Mouse (Mus musculus) cerebellum, adult 2 months (tissue): Measurements from ENCODE around the gene Rnf31. TPM values are rescaled to one million over a fixed set of nuclear protein-coding genes. Genes with fewer than 3 reads are reported as not detected.
A peak's percentile ranks its signal among the peaks of the same experiment; 100 is the strongest.

Experiments used
- DNase-seq, 2 experiments: peaks; one replicate each; pipeline ENCODE4 v3.0.0; 2021
- H3K27ac ChIP-seq: fragments of 200-500 bp; 2 replicates; pipeline ENCODE4 v1.5.1; 2012; ENCODE audit warnings: low read length, control low read depth, inconsistent platforms; ENCODE audit not compliant: insufficient read depth
- H3K27me3 ChIP-seq: fragments of 200-500 bp; 2 replicates; pipeline ENCODE4 v1.6.1; 2012; ENCODE audit warnings: inconsistent platforms, mild to moderate bottlenecking, low read length, moderate library complexity; ENCODE audit not compliant: control insufficient read depth, insufficient read depth
- H3K4me1 ChIP-seq: fragments of 200-500 bp; 2 replicates; pipeline ENCODE4 v1.6.1; 2011; ENCODE audit warnings: low read length; ENCODE audit not compliant: control insufficient read depth, insufficient read depth
- H3K4me3 ChIP-seq: fragments of 200-500 bp; replicated peaks from 2 replicates; pipeline ENCODE3; 2011; ENCODE audit warnings: mild to moderate bottlenecking, low read depth, low read length, control low read depth; ENCODE audit not compliant: insufficient read depth
- CTCF ChIP-seq: fragments of 200-500 bp; IDR thresholded peaks from 2 replicates; pipeline ENCODE4 v1.5.1; 2011; ENCODE audit warnings: low read depth, mild to moderate bottlenecking, control low read depth, low read length, moderate library complexity, borderline replicate concordance; ENCODE audit not compliant: insufficient read depth
- POLR2A ChIP-seq: fragments of 200-500 bp; IDR thresholded peaks from 2 replicates; pipeline ENCODE4 v1.6.1; 2011; ENCODE audit warnings: low read length, control low read depth, borderline replicate concordance; ENCODE audit not compliant: insufficient read depth
- WGBS: fragments of 180-500 bp; shearing (Covaris S2); methylation state at CpG from one replicate; pipeline ENCODE4 v1.1.7; 2018; 5-methylcytosine and 5-hydroxymethylcytosine counted together
- polyA plus RNA-seq: library from polyadenylated mRNA; depleted of rRNA; stranded (reverse); fragments of >200 nt; gene quantifications from 2 replicates; pipeline ENCODE4 v1.2.3, GENCODE M21; 2012

Rnf31 gene
- polyA plus RNA-seq, 1 experiment: 31.1 TPM

GRCm38 (mm10) chr14:55565748-55566147 is 25.8 kb upstream of the Rnf31 start:
- no peak overlapping the region for H3K27ac ChIP-seq
- no peak for DNase-seq
- no peak overlapping the region for H3K4me3 ChIP-seq
- H3K27me3 ChIP-seq: no peaks in the 10 kb centered on the region
- TF ChIP-seq CTCF: no peak
- no peak for TF ChIP-seq POLR2A
- peaks cover 5% of the 10 kb centered on the region; the same call in 1 of the 2 replicates for H3K4me1 ChIP-seq
- WGBS: 76% methylated on average over 3 of the region's 3 CpGs

GRCm38 (mm10) chr14:55567496-55567895 is 24.0 kb upstream of the Rnf31 start:
- 94% methylated on average over 3 of the region's 3 CpGs for WGBS
- Histone ChIP-seq H3K4me3 (no peak overlapping the region), H3K27ac (no peak overlapping the region), H3K4me1 (no peaks in the 10 kb centered on the region), H3K27me3 (no peaks in the 10 kb centered on the region)
- no peak for DNase-seq
- TF ChIP-seq CTCF (no peak), POLR2A (no peak)

- H3K27me3 ChIP-seq: no peaks in the 10 kb centered on the region
- no peaks in the 10 kb centered on the region for H3K4me1 ChIP-seq
- no peak overlapping the region for H3K4me3 ChIP-seq
- H3K27ac ChIP-seq: no peak overlapping the region
- WGBS: 90% methylated on average over 2 of the region's 2 CpGs
- no peak for DNase-seq
- TF ChIP-seq CTCF (no peak), POLR2A (no peak)
Observed at GRCm38 (mm10) chr14:55570588-55570987, 20.9 kb upstream of the Rnf31 start.

DNA sequence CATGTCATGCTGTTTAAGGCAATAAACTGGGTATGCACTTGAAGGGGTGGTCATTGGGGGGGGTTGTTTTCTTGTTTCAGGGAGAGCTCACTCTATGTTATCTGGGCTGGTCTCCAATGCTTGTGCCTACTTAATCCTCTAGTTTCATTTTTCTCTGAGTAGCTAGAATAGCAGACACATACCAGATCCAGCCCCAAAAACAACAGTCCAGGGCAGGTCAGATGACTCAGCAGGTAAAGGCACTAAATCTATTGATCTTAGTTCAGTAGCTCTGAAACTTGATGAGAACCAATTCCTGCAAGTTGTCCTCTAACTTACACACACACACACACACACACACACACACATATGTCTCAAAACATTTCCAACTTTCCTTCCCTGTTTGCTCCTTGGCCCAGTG is 19.7 kb upstream of the Rnf31 start:
- DNase-seq: no peak
- Histone ChIP-seq H3K4me1 (no peaks in the 10 kb centered on the region), H3K4me3 (no peak overlapping the region), H3K27me3 (no peaks in the 10 kb centered on the region), H3K27ac (no peak overlapping the region)
- TF ChIP-seq POLR2A (no peak), CTCF (no peak)

DNA sequence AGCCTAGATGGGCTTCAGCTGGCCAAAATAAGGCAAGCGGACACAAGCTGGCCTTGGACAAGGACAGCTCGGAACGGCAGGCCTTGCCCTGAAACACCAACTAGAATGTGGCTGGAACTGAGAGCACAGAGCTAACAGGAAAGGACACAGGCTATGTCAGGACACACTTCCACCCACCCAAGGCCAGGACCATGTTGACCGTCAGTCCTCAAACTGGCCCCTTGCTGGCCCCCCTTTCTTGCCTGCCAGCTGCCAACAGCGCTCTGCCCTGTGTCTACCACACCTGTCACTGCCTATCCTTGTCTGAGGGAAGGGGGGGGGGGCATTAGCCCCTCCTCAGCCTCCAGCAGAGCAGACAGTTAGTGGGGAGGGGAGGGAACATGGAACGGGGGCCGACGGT is 16.2 kb upstream of the Rnf31 start, which contains the start of gene Fitm1:
TSS of gene Fitm1 (plus strand) at position 316 of the 400 bp plus-strand sequence.
- H3K4me3 ChIP-seq: no peak within 1 kb of the TSS
- H3K4me1 ChIP-seq: no peaks in the 10 kb centered on the region
- 66% methylated on average over 8 of the region's 8 CpGs for WGBS
- TF ChIP-seq CTCF (no peak), POLR2A (no peak)
- H3K27me3 ChIP-seq: no peaks in the 10 kb centered on the region
- no peak within 1 kb of the TSS for H3K27ac ChIP-seq
- DNase-seq: no peak

DNA sequence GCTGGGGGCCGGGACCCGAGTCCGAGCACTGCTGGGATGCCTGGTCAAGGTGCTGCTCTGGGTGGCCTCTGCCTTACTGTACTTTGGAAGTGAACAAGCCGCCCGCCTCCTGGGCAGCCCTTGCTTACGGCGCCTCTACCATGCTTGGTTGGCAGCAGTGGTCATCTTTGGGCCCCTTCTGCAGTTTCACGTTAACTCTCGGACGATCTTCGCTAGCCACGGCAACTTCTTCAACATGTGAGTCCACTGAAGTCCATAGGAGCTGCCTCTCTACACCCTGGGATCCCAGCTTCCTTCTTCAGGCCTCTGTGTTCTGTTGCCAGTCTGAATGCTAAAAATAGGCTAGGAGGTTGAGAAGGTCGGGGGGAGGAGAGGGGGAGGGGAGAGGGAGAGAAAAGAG is 15.8 kb upstream of the Rnf31 start:
- TF ChIP-seq POLR2A: no peak
- no peak for TF ChIP-seq CTCF
- DNase-seq: no peak
- WGBS: 68% methylated on average over 13 of the region's 13 CpGs
- no peak overlapping the region for H3K27ac ChIP-seq
- H3K4me1 ChIP-seq: no peaks in the 10 kb centered on the region
- H3K27me3 ChIP-seq: no peaks in the 10 kb centered on the region
- no peak overlapping the region for H3K4me3 ChIP-seq

DNA sequence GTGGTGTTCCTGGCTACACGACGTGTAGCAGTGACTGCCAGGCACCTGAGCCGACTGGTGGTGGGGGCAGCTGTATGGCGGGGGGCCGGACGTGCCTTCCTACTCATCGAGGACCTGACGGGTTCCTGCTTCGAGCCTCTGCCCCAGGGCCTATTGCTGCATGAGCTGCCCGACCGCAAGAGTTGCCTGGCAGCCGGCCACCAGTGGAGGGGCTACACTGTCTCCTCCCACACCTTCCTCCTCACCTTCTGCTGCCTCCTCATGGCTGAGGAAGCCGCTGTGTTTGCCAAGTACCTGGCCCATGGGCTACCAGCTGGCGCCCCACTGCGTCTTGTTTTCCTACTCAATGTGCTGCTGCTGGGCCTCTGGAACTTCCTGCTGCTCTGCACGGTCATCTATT is 15.1 kb upstream of the Rnf31 start:
- 58% methylated on average over 16 of the region's 16 CpGs for WGBS
- no peak overlapping the region for H3K4me3 ChIP-seq
- H3K27ac ChIP-seq: no peak overlapping the region
- H3K27me3 ChIP-seq: no peaks in the 10 kb centered on the region
- no peaks in the 10 kb centered on the region for H3K4me1 ChIP-seq
- DNase-seq: no peak
- TF ChIP-seq POLR2A: no peak

DNA sequence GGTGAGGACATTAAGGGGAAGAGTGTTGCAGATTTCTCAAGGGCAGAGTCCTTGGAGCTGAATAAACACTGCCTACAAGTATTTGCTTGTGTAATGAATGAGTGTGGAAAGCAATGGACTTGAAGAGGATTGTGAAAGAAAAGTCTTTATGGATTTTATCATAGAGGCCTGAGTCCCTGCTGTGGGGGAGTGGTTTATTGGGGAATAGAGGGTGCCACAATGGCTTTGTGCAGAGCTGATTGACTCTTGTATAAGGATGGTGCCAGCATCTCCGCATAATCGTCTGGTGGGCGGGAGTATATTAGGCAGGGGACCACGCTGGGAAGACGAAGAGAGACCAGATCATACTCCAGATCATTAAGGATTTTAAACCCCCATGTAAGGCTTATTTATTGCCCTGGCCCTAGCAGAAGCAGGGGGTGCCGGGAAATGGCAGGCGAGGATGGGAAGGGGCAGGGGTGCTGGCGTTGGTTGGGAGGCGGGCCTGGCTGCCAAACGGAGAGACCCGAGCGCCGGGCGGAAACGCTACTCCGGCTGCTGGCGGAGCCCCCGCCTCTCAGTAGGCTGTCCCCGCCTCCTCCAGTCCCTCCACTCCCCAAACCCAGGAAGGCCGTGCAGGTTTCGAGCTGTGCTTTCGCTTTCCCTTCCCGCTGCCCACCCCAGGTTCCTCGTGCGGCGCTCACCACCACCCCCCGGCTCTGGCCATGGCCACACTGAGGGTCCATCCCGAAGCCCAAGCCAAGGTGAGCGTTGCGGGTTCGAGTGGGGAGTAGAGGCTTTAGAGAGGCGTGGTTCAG is 13.4 kb upstream of the Rnf31 start, which contains the start of gene Psme1:
TSS of gene Psme1 (plus strand) at position 253 of the 797 bp plus-strand sequence.
- Histone ChIP-seq H3K27ac (peak within 1 kb of the TSS; percentile 56), H3K27me3 (no peaks in the 10 kb centered on the region), H3K4me3 (peak within 1 kb of the TSS; percentile 66), H3K4me1 (no peaks in the 10 kb centered on the region)
- TF ChIP-seq POLR2A: no peak
- no peak for TF ChIP-seq CTCF
- 1% methylated on average over 32 of the region's 32 CpGs for WGBS
- DNase-seq: peak; percentile 59 to 64
